Mouse (Mus musculus) midbrain, embryonic 12.5 days (tissue): ENCODE data around the gene Map3k3. TPM values are rescaled to one million over a fixed set of nuclear protein-coding genes. Genes with fewer than 3 reads are reported as not detected.
"Not testable (repeated sequence)": the region's sequence is repeated elsewhere in the genome, so short reads cannot be mapped to it uniquely, and the experiment has no call there.

ENCODE experiments used
- ATAC-seq: fragments of 200-750 bp; cut with Nextera tagmentation; 2 replicates; pipeline ENCODE4 v1.8.0; 2017; ENCODE audit warnings: low read depth, moderate TSS enrichment, moderate library complexity; ENCODE audit not compliant: low FRiP score
- H3K27ac ChIP-seq: fragments of 300-500 bp; sonication (generic); replicated peaks from 2 replicates; pipeline ENCODE4 v1.5.1; 2016; ENCODE audit warnings: mild to moderate bottlenecking
- H3K27me3 ChIP-seq: fragments of 300-500 bp; sonication (generic); 2 replicates; pipeline ENCODE4 v1.6.1; 2016; ENCODE audit warnings: mild to moderate bottlenecking
- H3K36me3 ChIP-seq: fragments of 300-500 bp; sonication (generic); 2 replicates; pipeline ENCODE4 v1.6.1; 2016
- H3K4me1 ChIP-seq: fragments of 300-500 bp; sonication (generic); 2 replicates; pipeline ENCODE4 v1.6.1; 2016
- H3K4me2 ChIP-seq: fragments of 300-500 bp; sonication (generic); replicated peaks from 2 replicates; pipeline ENCODE4 v1.6.1; 2016; ENCODE audit warnings: mild to moderate bottlenecking, moderate library complexity
- H3K4me3 ChIP-seq: fragments of 300-500 bp; sonication (generic); 2 replicates; pipeline ENCODE4 v1.5.1; 2016; ENCODE audit warnings: mild to moderate bottlenecking
- H3K9ac ChIP-seq: fragments of 300-500 bp; sonication (generic); replicated peaks from 2 replicates; pipeline ENCODE4 v1.6.1; 2016; ENCODE audit warnings: mild to moderate bottlenecking, moderate library complexity
- H3K9me3 ChIP-seq: fragments of 300-500 bp; sonication (generic); 2 replicates; pipeline ENCODE4 v1.6.1; 2016; ENCODE audit warnings: mild to moderate bottlenecking
- WGBS: fragments of 180-500 bp; shearing (Covaris S2); methylation state at CpG from one replicate; pipeline ENCODE4 v1.1.7; 2016; 5-methylcytosine and 5-hydroxymethylcytosine counted together
- polyA plus RNA-seq: library from polyadenylated mRNA; unstranded; fragments of >200 nt; fragmentation: Nextera tagmentation; extraction: Ambion mirVana; gene quantifications from 2 replicates; pipeline ENCODE4 v1.2.1, GENCODE M21; 2016

Gene Map3k3
- polyA plus RNA-seq, 1 experiment from 2014 or later = 25.4 TPM

GRCm38 (mm10) chr11:106179711-106180448 lies 95.5 kb downstream of the Map3k3 start:
- no peak for ATAC-seq
- no peaks in the 10 kb centered on the region for H3K4me1 ChIP-seq
- no peak overlapping the region for H3K4me2 ChIP-seq
- H3K36me3 ChIP-seq = peaks cover 17% of the 10 kb centered on the region; the same call in 1 of the 2 replicates
- H3K27ac ChIP-seq = no peak overlapping the region
- H3K27me3 ChIP-seq = no peaks in the 10 kb centered on the region
- H3K9me3 ChIP-seq = no peaks in the 10 kb centered on the region
- no peak overlapping the region for H3K4me3 ChIP-seq
- no peak overlapping the region for H3K9ac ChIP-seq
- WGBS = 80% methylated on average over 7 of the region's 7 CpGs

- Histone ChIP-seq H3K36me3 (peaks cover 17% of the 10 kb centered on the region; the same call in 1 of the 2 replicates), H3K27me3 (no peaks in the 10 kb centered on the region), H3K4me3 (no peak overlapping the region), H3K4me1 (no peaks in the 10 kb centered on the region), H3K9me3 (no peaks in the 10 kb centered on the region), H3K4me2 (no peak overlapping the region), H3K9ac (no peak overlapping the region), H3K27ac (no peak overlapping the region)
- WGBS = 86% methylated on average over 2 of the region's 2 CpGs
- no peak for ATAC-seq
These were observed 96.0 kb downstream of the Map3k3 start for GRCm38 (mm10) chr11:106180449-106180801.

GRCm38 (mm10) chr11:106187326-106187725 lies 102.9 kb downstream of the Map3k3 start:
- Histone ChIP-seq H3K27ac (no peak overlapping the region), H3K4me2 (no peak overlapping the region), H3K27me3 (no peaks in the 10 kb centered on the region), H3K4me1 (peaks cover 2% of the 10 kb centered on the region), H3K4me3 (no peak overlapping the region), H3K36me3 (peaks cover 10% of the 10 kb centered on the region; the same call in 1 of the 2 replicates), H3K9me3 (no peaks in the 10 kb centered on the region), H3K9ac (no peak overlapping the region)
- ATAC-seq = no peak
- 89% methylated on average over 4 of the region's 4 CpGs for WGBS

GRCm38 (mm10) chr11:106191716-106192115 lies 107.3 kb downstream of the Map3k3 start:
- no peak overlapping the region for H3K9ac ChIP-seq
- H3K4me3 ChIP-seq = no peak overlapping the region
- no peak for ATAC-seq
- no peak overlapping the region for H3K4me2 ChIP-seq
- H3K27ac ChIP-seq = no peak overlapping the region
- 95% methylated on average over 3 of the region's 3 CpGs for WGBS
- peaks cover 9% of the 10 kb centered on the region for H3K36me3 ChIP-seq
- no peaks in the 10 kb centered on the region for H3K27me3 ChIP-seq
- peaks cover 10% of the 10 kb centered on the region for H3K4me1 ChIP-seq
- H3K9me3 ChIP-seq = no peaks in the 10 kb centered on the region

GRCm38 (mm10) chr11:106192241-106192640 lies 107.8 kb downstream of the Map3k3 start:
- H3K4me1 ChIP-seq = peaks cover 10% of the 10 kb centered on the region
- H3K27me3 ChIP-seq = no peaks in the 10 kb centered on the region
- H3K4me3 ChIP-seq = no peak overlapping the region
- H3K9ac ChIP-seq = peak overlapping the region; percentile 77; the same call in 1 of the 2 replicates
- no peak overlapping the region for H3K27ac ChIP-seq
- WGBS = 96% methylated on average over 5 of the region's 5 CpGs
- peaks cover 14% of the 10 kb centered on the region for H3K36me3 ChIP-seq
- H3K9me3 ChIP-seq = no peaks in the 10 kb centered on the region
- no peak for ATAC-seq
- peak overlapping the region; percentile 74 for H3K4me2 ChIP-seq

- Histone ChIP-seq H3K36me3 (peaks cover 20% of the 10 kb centered on the region), H3K9me3 (no peaks in the 10 kb centered on the region), H3K4me2 (peak overlapping the region; percentile 74), H3K4me3 (peak overlapping the region; percentile 76), H3K4me1 (peaks cover 10% of the 10 kb centered on the region), H3K9ac (peak overlapping the region; percentile 77), H3K27me3 (no peaks in the 10 kb centered on the region), H3K27ac (peak overlapping the region; percentile 88)
- WGBS = 13% methylated on average over 19 of the region's 19 CpGs
- no peak; the same call in 1 of the 2 replicates for ATAC-seq
These were observed 108.4 kb downstream of the Map3k3 start for GRCm38 (mm10) chr11:106192657-106193370.

- peak; percentile 96 for ATAC-seq
- H3K36me3 ChIP-seq = peaks cover 28% of the 10 kb centered on the region
- H3K4me3 ChIP-seq = peak overlapping the region; percentile 76
- WGBS = under 1% methylated on average over 44 of the region's 44 CpGs
- H3K9me3 ChIP-seq = no peaks in the 10 kb centered on the region
- no peaks in the 10 kb centered on the region for H3K27me3 ChIP-seq
- peak overlapping the region; percentile 74 for H3K4me2 ChIP-seq
- H3K27ac ChIP-seq = peak overlapping the region; percentile 88
- H3K4me1 ChIP-seq = peaks cover 10% of the 10 kb centered on the region
- peak overlapping the region; percentile 77 for H3K9ac ChIP-seq
These were observed 109.2 kb downstream of the Map3k3 start for GRCm38 (mm10) chr11:106193371-106194154.

GRCm38 (mm10) chr11:106194155-106194541 lies 109.7 kb downstream of the Map3k3 start:
- peak overlapping the region; percentile 74 for H3K4me2 ChIP-seq
- peaks cover 10% of the 10 kb centered on the region for H3K4me1 ChIP-seq
- ATAC-seq = no peak
- peaks cover 29% of the 10 kb centered on the region for H3K36me3 ChIP-seq
- H3K9me3 ChIP-seq = no peaks in the 10 kb centered on the region
- 37% methylated on average over 3 of the region's 3 CpGs for WGBS
- H3K4me3 ChIP-seq = peak overlapping the region; percentile 76
- H3K27ac ChIP-seq = peak overlapping the region; percentile 88
- peak overlapping the region; percentile 70 for H3K9ac ChIP-seq
- H3K27me3 ChIP-seq = no peaks in the 10 kb centered on the region

GRCm38 (mm10) chr11:106194891-106195290 lies 110.5 kb downstream of the Map3k3 start:
- H3K27me3 ChIP-seq = no peaks in the 10 kb centered on the region
- no peak overlapping the region for H3K4me2 ChIP-seq
- peaks cover 29% of the 10 kb centered on the region for H3K36me3 ChIP-seq
- no peak overlapping the region for H3K27ac ChIP-seq
- peaks cover 10% of the 10 kb centered on the region for H3K4me1 ChIP-seq
- H3K4me3 ChIP-seq = no peak overlapping the region
- WGBS = 93% methylated on average over 7 of the region's 7 CpGs
- H3K9me3 ChIP-seq = no peaks in the 10 kb centered on the region
- no peak overlapping the region for H3K9ac ChIP-seq
- ATAC-seq = no peak

GRCm38 (mm10) chr11:106195341-106195740 lies 110.9 kb downstream of the Map3k3 start:
- peaks cover 10% of the 10 kb centered on the region for H3K4me1 ChIP-seq
- H3K9me3 ChIP-seq = no peaks in the 10 kb centered on the region
- no peak overlapping the region for H3K27ac ChIP-seq
- no peak overlapping the region for H3K9ac ChIP-seq
- no peak overlapping the region for H3K4me3 ChIP-seq
- no peaks in the 10 kb centered on the region for H3K27me3 ChIP-seq
- no peak overlapping the region for H3K4me2 ChIP-seq
- ATAC-seq = no peak
- H3K36me3 ChIP-seq = peaks cover 29% of the 10 kb centered on the region

- Histone ChIP-seq H3K36me3 (peaks cover 56% of the 10 kb centered on the region), H3K9me3 (no peaks in the 10 kb centered on the region), H3K27ac (no peak overlapping the region), H3K4me3 (no peak overlapping the region), H3K4me1 (peaks cover 3% of the 10 kb centered on the region; the same call in 1 of the 2 replicates), H3K9ac (no peak overlapping the region), H3K4me2 (no peak overlapping the region), H3K27me3 (no peaks in the 10 kb centered on the region)
- WGBS = 96% methylated on average over 4 of the region's 4 CpGs
- ATAC-seq = no peak
These were observed 113.9 kb downstream of the Map3k3 start for GRCm38 (mm10) chr11:106198277-106198676.

GRCm38 (mm10) chr11:106199997-106200396 lies 115.6 kb downstream of the Map3k3 start:
- WGBS = 92% methylated on average over 7 of the region's 7 CpGs
- H3K27me3 ChIP-seq, H3K4me2 ChIP-seq, H3K9me3 ChIP-seq, H3K4me3 ChIP-seq, H3K27ac ChIP-seq, H3K4me1 ChIP-seq, H3K9ac ChIP-seq, ATAC-seq: not testable (repeated sequence)
- H3K36me3 ChIP-seq = peaks cover 71% of the 10 kb centered on the region
